Comparison of ENCODE assay signal across 8 mouse cellular contexts in the genomic region with DNA sequence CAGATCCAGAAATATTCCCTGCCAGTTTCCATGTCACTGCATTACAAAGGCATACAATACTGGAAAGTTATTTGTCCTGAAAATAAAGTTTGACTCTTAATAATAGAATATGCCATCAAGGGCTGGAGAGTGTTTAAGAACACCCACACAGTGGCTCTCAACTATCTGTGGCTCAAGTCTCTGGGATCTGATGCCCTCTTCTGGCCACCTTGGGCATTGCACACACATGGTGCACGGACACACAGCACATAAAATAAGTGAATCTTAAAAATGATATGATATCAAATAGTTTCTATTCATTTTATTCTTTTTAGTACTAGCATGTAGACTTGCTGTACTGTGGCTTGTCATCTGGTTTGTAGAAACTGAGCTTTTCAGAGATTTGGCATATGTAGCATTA.
A peak's percentile ranks its signal among the peaks of the same experiment; 100 is the strongest.
DNase-seq lines count a peak whose midpoint lies in the region; ATAC-seq and TF ChIP-seq lines count a peak whose summit lies in the region.

No protein-coding gene starts in this region.

- H3K36me3 ChIP-seq in spleen, adult 2 months (ENCODE audit: control insufficient read depth, insufficient read depth, low read length): no peaks in the 10 kb centered on the region
- H3K36me3 ChIP-seq in embryonic facial prominence, embryonic 11.5 days (replicated peaks; ENCODE audit: control insufficient read depth, insufficient read depth, low read depth, low read length): no peaks in the 10 kb centered on the region
- no peaks in the 10 kb centered on the region for H3K36me3 ChIP-seq in neural tube, embryonic 11.5 days (ENCODE audit: control insufficient read depth, insufficient read depth, low read length)
- no peaks in the 10 kb centered on the region for H3K36me3 ChIP-seq in forebrain, embryonic 12.5 days (replicated peaks)
- H3K36me3 ChIP-seq in forebrain, embryonic 15.5 days: no peaks in the 10 kb centered on the region

- intact Hi-C loops in gastrocnemius, postnatal 14 days (cut with DNase I; ENCODE audit: low total_unique reads): no loop called here

- no peak for TF ChIP-seq POLR2A in spleen, adult 2 months (IDR thresholded peaks at IDR 0.05; ENCODE audit: low read depth, low read length)

- H3K9me3 ChIP-seq in embryonic facial prominence, embryonic 11.5 days (replicated peaks; ENCODE audit: control insufficient read depth, low read length): no peaks in the 10 kb centered on the region
- no peaks in the 10 kb centered on the region for H3K9me3 ChIP-seq in neural tube, embryonic 11.5 days (ENCODE audit: control insufficient read depth, low read length)
- H3K9me3 ChIP-seq in forebrain, embryonic 12.5 days: no peaks in the 10 kb centered on the region
- no peaks in the 10 kb centered on the region for H3K9me3 ChIP-seq in forebrain, embryonic 15.5 days

- H3K27me3 ChIP-seq in spleen, adult 2 months (ENCODE audit: control insufficient read depth, insufficient read depth, low read length): no peaks in the 10 kb centered on the region
- H3K27me3 ChIP-seq in embryonic facial prominence, embryonic 11.5 days (ENCODE audit: control insufficient read depth, insufficient read depth, low read length): no peaks in the 10 kb centered on the region
- H3K27me3 ChIP-seq in neural tube, embryonic 11.5 days (ENCODE audit: control insufficient read depth, insufficient read depth, low read length): no peaks in the 10 kb centered on the region
- no peaks in the 10 kb centered on the region for H3K27me3 ChIP-seq in forebrain, embryonic 12.5 days
- H3K27me3 ChIP-seq in forebrain, embryonic 15.5 days: no peaks in the 10 kb centered on the region

- no peak overlapping the region for H3K9ac ChIP-seq in embryonic facial prominence, embryonic 11.5 days (replicated peaks; ENCODE audit: low read length)
- no peak overlapping the region for H3K9ac ChIP-seq in neural tube, embryonic 11.5 days (ENCODE audit: low read length)
- H3K9ac ChIP-seq in forebrain, embryonic 12.5 days: no peak overlapping the region
- no peak overlapping the region for H3K9ac ChIP-seq in forebrain, embryonic 15.5 days (replicated peaks)

- no peak overlapping the region for H3K27ac ChIP-seq in spleen, adult 2 months (ENCODE audit: insufficient read depth, low read length)
- no peak overlapping the region for H3K27ac ChIP-seq in embryonic facial prominence, embryonic 11.5 days (replicated peaks; ENCODE audit: low read depth, low read length)
- H3K27ac ChIP-seq in neural tube, embryonic 11.5 days (ENCODE audit: low read depth, low read length): no peak overlapping the region
- no peak overlapping the region for H3K27ac ChIP-seq in forebrain, embryonic 12.5 days
- no peak overlapping the region for H3K27ac ChIP-seq in forebrain, embryonic 15.5 days (replicated peaks)

- no peak overlapping the region for H3K4me3 ChIP-seq in spleen, adult 2 months (ENCODE audit: extremely low read depth, insufficient read depth, insufficient read length)
- H3K4me3 ChIP-seq in embryonic facial prominence, embryonic 11.5 days (ENCODE audit: low read depth, low read length): no peak overlapping the region
- H3K4me3 ChIP-seq in neural tube, embryonic 11.5 days (ENCODE audit: low read depth, low read length): no peak overlapping the region
- no peak overlapping the region for H3K4me3 ChIP-seq in forebrain, embryonic 12.5 days (replicated peaks)
- no peak overlapping the region for H3K4me3 ChIP-seq in forebrain, embryonic 15.5 days

- TF ChIP-seq CTCF in spleen, adult 2 months (IDR thresholded peaks at IDR 0.05; ENCODE audit: extremely low read depth, insufficient read depth, insufficient read length, insufficient replicate concordance): peak; percentile 6; the same call in 1 of the 2 replicates

- WGBS in spleen, adult 2 months: 71% methylated on average over 1 of the region's 1 CpGs
- 73% methylated on average over 1 of the region's 1 CpGs for WGBS in embryonic facial prominence, embryonic 11.5 days
- 70% methylated on average over 1 of the region's 1 CpGs for WGBS in neural tube, embryonic 11.5 days
- 81% methylated on average over 1 of the region's 1 CpGs for WGBS in forebrain, embryonic 12.5 days
- 82% methylated on average over 1 of the region's 1 CpGs for WGBS in forebrain, embryonic 15.5 days

- H3K4me2 ChIP-seq in embryonic facial prominence, embryonic 11.5 days (ENCODE audit: low read depth, low read length): no peak overlapping the region
- no peak overlapping the region for H3K4me2 ChIP-seq in neural tube, embryonic 11.5 days (ENCODE audit: low read depth)
- no peak overlapping the region for H3K4me2 ChIP-seq in forebrain, embryonic 12.5 days
- no peak overlapping the region for H3K4me2 ChIP-seq in forebrain, embryonic 15.5 days (replicated peaks)

- no peak for ATAC-seq in embryonic facial prominence, embryonic 11.5 days (replicated peaks; ENCODE audit: insufficient number of reproducible peaks, low FRiP score, low TSS enrichment, low read depth)
- no peak for ATAC-seq in neural tube, embryonic 11.5 days (ENCODE audit: insufficient read depth, low FRiP score, low TSS enrichment)
- no peak for ATAC-seq in forebrain, embryonic 12.5 days (ENCODE audit: low FRiP score)
- ATAC-seq in forebrain, embryonic 15.5 days (replicated peaks): no peak

- peak; percentile 22 for DNase-seq in gastrocnemius, postnatal 10 days
- DNase-seq in gastrocnemius, postnatal 14 days: no peak
- DNase-seq in spleen, adult 2 months (ENCODE audit: low read depth in 1 of 2, low spot score in 2 of 2): no peak
- DNase-seq in spleen, adult 12 weeks (ENCODE audit: low spot score): no peak
- DNase-seq in embryonic facial prominence, embryonic 11.5 days (ENCODE audit: low spot score): peak; percentile 14
- peak; percentile 18 for DNase-seq in neural tube, embryonic 11.5 days (ENCODE audit: low spot score)

- H3K4me1 ChIP-seq in spleen, adult 2 months (ENCODE audit: control insufficient read depth, insufficient read depth, insufficient read length): no peaks in the 10 kb centered on the region
- no peaks in the 10 kb centered on the region for H3K4me1 ChIP-seq in embryonic facial prominence, embryonic 11.5 days (ENCODE audit: control insufficient read depth, insufficient read depth, low read length)
- H3K4me1 ChIP-seq in neural tube, embryonic 11.5 days (ENCODE audit: control insufficient read depth, insufficient read depth, low read length): no peaks in the 10 kb centered on the region
- H3K4me1 ChIP-seq in forebrain, embryonic 12.5 days: peaks cover 4% of the 10 kb centered on the region; the same call in 1 of the 2 replicates
- H3K4me1 ChIP-seq in forebrain, embryonic 15.5 days: no peaks in the 10 kb centered on the region

Comparison
In these comparisons a context has a peak if more than half of its experiments do, and no peak if none do; other contexts are left out.
1. DNase-seq: peak in gastrocnemius, postnatal 10 days (single experiment), embryonic facial prominence, embryonic 11.5 days (single experiment) and neural tube, embryonic 11.5 days (single experiment); none in gastrocnemius, postnatal 14 days (single experiment), spleen, adult 2 months (0 of 2) and spleen, adult 12 weeks (single experiment).